Mouse (Mus musculus): ENCODE measurements around the gene Hmgb1. TPM values are rescaled to one million over a fixed set of nuclear protein-coding genes. Genes with fewer than 3 reads are reported as not detected.
"Not testable (repeated sequence)": the region's sequence is repeated elsewhere in the genome, so short reads cannot be mapped to it uniquely, and the experiment has no call there.

Hmgb1 gene
- total RNA-seq, 2 experiments from 2014 or later: 113 to 157 TPM

DNA sequence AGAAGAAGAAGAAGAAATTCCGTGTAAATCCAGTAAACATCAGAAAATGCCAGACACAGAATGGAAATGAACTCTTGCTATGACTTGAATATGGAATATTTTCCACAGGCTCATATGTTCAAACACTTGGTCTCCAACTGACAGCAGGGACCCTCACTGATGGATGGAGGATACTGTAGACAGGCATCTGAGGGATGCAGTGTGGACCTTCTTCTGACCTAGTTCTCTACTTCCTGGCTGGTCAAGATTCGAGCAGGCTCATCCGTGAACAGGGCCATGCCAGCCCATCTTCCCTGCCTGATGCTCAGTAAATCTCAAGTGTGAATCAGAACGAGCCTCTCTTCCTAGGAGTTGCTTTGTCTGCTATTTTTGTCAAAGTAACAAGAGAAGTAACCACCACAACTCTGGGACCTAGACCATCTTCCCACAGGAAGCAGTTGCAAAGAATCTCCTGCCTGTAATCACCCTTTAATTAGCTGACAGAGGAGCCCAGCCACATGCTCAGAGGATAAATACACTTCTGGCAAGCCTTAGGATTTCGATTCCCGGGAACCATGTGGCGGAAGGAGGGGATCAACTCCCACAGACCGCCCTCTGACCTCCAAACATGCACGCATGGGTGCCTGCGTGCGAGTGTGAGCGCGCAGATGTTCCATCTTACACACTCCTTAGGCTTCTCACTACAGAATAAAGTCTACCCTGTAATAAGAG lies 32.1 kb downstream of the Hmgb1 start:
- DNase-seq (ENCODE audit: low spot score in 2 of 2): no peak

DNA sequence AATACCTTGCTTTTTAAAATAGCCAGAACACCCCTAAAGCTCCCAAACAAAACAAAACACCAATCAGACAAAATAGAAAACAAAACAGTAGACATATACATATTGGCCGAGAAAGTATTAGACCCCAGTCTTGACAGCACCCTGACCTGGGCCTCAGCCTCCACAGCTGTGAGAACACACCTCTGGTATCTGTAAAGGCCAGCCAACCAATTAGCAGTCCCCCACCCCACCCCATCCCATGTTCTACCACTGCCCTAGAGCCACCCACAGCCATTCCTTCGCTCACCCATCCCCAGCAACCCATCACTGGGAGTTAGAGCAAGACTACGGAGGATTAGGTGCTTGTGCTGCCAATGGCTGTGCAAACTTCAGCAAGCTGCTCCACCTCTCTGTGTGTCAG lies 33.4 kb downstream of the Hmgb1 start:
- no peak for DNase-seq (ENCODE audit: low spot score in 2 of 2)

DNA sequence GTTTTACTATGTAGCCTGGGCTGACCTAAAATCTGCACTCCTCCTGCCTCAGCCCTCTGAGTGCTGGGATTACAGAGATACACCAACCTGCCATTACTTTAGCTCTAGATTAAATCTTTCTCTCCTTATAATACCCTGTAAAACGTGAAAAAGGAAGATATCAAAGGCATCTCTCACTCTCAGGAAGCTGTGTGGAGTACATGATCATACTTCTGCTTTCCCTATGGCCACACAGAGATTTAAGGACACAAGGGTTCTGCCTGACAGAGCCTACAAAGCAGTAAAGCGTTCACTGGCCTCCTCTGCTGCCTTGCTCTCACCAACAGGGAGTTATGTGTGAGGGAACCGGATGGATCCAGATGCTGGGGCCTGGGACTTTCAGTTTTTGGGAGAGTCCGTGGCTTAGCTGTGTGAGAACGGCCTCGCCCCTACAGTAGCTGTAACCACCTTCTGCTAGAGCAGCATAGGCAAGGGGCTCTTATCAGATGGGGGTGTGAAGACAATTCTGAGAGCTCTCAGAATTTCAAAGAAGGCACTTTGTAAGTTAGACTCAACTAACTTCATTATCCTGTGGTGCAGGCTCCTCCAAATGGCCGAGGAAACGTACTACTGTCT lies 36.8 kb downstream of the Hmgb1 start:
- DNase-seq (ENCODE audit: low spot score in 2 of 2): no peak

DNA sequence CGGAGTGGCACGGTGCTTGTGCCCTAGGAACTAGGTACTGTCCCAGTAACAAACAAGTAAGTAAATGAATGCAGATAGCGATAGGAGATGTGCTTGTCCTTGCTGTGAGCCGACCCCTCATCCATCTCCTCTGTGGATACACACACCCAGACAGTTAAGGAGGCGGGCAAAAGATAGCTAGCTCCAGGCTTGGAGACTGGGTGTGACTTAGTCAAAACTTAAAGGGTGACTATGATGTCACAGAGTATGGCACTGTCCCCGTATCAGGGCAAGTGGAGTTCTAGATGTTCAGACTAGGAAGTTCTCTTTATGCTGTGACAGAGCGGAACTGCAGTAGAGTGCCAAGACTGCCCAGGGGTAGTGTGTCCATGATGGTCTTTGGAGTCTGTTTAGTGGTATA lies 37.6 kb downstream of the Hmgb1 start:
- no peak for DNase-seq (ENCODE audit: low spot score in 2 of 2)

DNA sequence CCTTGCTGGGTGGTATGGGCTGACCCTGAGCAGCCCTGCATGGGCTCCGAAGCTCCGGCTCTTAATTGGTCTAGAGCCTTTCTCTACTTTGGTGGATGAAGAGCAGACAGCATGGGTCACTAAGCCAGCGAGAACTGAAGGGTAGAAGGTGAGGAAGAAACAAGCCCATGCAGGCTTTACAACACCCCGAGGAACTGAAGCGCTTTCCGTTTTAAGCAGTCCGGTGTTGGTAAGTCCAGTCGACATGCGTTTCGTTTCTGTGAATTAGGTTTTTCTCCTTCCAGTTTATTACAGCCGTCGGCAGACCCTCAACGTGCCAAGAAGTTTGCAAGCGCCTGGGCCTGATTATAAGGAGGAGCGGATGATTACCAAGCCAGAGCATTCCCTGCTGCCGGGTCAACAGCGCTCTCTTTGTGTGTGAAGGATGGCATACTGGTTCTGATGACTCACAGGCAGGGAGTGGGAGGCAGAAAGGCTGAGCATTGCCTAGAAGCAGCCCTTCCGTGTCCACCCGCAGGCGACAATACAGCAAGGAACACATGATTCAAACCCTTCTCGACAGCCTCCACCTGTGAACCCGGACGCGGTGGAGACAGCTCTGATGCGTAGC lies 40.4 kb downstream of the Hmgb1 start:
- DNase-seq (ENCODE audit: low spot score in 2 of 2): no peak

DNA sequence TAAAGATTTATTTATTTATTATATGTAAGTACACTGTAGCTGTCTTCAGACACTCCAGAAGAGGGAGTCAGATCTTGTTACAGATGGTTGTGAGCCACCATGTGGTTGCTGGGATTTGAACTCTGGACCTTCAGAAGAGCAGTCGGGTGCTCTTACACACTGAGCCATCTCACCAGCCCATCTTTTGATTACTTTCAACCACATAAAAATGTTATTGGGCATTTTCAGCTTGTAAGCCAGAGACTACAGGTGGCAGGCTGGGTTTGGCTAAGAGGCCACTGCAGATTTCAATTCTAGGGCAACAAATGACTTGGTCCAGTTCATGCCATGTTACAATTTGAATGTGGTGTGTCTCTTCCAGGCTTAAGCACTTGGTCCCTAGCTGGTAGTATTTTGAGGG lies 43.1 kb downstream of the Hmgb1 start:
- not testable (repeated sequence) for DNase-seq (ENCODE audit: low spot score in 2 of 2)

DNA sequence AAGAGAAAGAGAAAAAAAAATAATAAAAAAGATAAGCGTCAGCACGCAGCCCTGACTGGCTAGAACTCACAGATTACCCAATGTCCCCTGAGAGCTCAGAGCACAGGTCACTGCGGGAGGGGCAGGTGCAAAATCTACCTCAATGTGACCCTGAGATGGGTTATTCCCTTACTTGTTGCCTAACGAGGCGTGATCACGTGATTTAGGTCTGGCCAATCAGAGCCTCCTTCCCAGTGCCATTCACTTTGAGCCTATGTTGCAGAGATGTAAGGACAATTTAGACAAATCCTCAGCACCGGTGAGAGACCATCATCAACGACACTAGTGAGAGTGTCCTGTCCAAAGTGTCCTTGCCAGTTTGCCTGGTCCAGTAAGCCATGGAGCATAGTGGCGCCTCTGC lies 44.0 kb downstream of the Hmgb1 start:
- DNase-seq (ENCODE audit: low spot score in 2 of 2): no peak

DNA sequence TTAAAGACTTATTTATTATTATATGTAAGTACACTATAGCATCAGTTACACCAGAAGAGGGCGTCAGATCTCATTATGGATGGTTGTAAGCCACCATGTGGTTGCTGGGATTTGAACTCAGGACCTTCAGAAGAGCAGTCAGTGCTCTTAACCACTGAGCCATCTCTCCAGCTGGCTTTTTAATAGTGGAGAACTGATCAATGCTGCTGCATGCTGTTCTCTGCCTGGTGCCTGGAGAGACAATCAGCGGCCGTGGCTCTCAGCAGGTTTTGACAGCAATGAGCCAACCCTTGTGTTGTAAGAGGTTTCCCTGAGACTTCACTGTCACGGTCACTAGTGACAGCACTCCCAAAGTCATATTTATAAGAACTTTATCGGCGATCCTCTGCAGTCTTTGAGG lies 46.2 kb downstream of the Hmgb1 start:
- not testable (repeated sequence) for DNase-seq (ENCODE audit: low spot score in 2 of 2)

DNA sequence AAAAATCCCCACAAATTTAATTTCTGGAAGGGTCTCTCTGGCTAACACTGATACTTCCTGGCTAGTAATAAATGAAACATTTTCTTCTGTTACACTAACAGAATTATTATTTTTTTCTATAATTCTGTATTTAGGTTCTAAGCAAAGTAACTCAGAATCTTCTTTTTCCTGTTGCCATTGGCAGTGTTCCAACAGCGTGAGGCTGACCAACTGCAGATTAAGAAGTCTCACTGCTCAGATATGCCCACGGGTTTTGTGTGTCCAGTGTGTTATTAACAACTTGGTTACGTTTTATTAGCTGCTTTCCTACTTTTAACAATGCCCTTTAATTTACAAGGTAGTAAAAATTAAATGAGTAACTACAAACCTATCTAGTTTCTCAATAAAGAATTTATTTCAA lies 46.8 kb downstream of the Hmgb1 start:
- DNase-seq (ENCODE audit: low spot score in 2 of 2): no peak

DNA sequence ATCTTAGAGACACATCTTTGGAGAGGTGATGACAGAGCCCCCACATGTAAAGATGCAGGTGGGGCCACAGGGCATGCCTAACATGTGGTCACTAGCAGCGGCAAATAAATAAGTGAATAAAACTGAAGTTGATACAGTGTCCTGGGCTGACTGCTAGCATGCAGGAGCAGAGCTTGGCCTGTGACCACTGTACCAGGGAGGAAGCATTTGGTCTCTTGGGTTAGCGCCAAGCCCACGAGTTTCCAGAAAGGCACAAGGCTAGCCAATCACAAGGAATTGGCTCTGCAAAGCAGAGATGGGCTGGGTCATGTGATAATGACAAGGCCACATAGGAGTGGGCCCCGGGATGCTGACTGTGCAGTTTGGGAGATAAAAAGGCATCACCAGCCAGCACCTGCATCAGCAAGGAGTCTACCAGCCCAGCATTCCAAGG lies 47.3 kb downstream of the Hmgb1 start:
- no peak for DNase-seq (ENCODE audit: low spot score in 2 of 2)

DNA sequence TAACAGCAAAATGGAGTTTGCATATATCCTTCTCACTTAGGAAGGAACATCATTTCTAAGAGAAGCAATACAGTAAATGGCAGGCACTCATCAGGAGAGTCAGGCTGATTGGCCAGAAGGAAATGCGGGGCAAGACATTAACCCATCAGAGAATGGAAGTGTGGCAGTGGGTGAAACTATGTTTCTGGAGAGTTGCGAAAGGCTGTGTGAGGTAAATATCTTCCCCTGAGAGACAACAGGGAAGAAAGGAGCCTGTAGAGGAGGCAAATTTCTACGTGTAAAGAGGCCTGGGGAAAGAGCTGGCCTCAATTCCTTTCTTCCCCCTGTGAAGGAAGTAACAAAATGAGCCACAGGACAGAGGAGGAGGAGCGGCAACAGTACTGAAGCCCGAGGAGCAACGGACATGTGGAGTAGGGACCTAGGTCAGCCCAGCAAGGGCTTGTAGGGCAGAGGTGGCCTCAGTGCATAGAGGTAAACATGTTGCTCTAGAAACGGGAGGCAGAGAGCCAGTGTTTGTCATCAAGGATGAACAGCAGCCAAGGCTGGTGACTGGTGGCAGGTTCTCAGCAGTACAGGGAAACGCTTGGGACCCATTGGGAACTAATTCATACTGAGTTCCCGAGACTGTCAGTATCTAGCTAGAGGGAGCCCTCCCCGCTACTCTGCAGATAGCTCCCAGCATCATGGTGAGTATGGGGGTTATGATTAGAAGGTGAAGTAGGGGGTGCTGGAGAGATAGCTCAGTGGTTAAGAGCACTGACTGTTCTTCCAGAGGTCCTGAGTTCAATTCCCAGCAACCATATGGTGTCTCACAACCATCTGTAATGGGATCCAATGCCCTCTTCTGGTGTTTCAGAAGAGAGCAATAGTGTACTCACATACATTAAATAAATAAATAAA lies 48.6 kb downstream of the Hmgb1 start:
- DNase-seq (ENCODE audit: low spot score in 2 of 2): no peak

DNA sequence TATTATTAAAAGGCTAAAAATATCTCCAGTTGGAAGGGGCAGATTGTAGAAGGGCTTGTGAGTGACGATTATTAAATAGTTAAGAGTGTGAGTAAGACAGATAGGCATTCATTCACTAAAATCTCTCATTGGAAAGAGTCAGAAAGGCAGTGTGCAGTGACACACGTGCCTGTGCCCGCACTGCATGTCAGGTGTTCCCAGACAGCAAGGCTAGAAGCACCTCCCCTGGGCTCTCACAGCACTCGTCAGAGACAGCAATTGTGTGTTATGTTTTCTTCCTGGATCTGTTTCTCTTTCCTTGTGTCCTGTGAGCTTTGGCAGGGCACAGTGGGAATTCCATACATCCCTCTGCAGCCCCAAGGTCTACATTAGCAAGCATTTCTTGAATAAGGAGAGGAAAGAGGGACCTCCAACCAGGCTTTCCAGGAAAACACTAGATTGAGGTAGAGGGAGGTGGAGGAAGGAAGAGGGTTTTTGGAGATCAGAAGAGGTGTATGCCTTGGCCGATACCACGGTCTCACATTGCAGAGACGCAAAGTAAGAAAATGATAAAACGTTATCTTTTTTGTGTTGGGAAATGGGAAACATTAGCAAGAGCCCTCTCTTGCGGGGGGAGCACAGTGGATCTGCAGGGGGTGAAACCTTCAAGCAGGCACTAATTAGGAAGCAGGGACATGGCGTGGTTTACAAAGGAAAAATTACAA lies 49.4 kb downstream of the Hmgb1 start:
- no peak for DNase-seq (ENCODE audit: low spot score in 2 of 2)

DNA sequence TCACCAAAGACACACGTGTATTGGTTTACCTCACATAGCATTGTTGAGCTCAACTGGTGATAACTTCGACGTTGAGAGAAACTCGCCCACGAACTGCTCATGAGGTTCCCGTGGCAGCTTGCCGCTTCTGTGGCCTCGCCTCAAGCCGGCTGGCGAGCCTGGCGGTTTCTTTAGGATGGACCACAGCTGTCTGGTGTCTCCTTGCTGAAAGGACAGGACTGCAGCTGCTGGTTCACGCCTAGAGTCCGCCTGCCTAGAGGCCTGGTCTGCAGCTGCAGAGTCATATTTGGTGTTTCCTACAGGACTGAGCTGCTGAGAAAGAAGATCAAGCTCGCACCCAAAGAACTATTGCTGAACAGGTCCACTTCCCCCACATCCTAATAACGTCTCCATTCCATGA lies 55.8 kb downstream of the Hmgb1 start:
- no peak for DNase-seq (ENCODE audit: low spot score in 2 of 2)

DNA sequence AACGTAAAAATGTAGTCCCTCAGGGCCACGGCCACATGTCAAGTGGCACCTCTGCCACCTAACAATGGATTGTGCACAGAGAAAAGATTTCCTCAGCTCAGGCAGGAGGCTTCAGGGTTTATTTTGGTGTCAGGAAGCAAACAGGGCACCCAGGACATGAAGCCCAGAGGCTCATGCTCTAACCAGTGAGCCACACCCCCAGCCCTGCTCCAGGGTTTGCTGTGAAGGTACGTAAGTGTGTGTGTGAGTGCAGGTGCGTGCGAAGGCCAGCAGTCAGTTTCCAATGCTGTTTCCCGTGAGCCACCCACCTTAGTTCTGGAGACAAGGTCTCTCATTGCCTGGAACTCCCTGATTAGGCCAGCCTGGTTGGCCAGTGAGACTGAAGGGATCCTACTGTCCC lies 60.5 kb downstream of the Hmgb1 start:
- no peak for DNase-seq (ENCODE audit: low spot score in 2 of 2)

DNA sequence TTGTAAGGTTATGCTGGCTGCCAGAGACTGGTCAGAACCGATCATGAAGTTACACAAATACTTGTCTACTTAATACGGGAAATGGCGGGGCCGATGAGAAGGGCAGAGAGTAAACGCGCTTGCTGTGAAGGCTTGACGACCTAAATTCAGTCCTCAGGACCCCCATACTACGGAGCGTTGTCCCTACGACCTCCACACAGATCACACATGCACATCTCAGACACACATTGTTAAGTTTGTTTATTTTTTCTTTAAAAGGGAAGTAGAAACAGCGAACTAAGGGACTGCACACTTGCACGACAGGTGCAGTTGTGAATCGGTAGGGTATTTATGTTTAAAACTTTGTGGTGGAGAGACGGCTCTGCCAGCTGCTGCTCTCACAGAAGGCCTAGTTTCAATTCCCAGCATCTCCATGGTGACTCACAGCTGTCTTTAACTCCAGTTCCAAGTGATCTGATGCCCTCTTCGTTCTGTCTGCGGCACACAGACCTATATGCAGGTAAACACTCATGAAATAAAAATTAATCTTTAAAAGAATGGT lies 64.9 kb downstream of the Hmgb1 start:
- DNase-seq (ENCODE audit: low spot score in 2 of 2): no peak

DNA sequence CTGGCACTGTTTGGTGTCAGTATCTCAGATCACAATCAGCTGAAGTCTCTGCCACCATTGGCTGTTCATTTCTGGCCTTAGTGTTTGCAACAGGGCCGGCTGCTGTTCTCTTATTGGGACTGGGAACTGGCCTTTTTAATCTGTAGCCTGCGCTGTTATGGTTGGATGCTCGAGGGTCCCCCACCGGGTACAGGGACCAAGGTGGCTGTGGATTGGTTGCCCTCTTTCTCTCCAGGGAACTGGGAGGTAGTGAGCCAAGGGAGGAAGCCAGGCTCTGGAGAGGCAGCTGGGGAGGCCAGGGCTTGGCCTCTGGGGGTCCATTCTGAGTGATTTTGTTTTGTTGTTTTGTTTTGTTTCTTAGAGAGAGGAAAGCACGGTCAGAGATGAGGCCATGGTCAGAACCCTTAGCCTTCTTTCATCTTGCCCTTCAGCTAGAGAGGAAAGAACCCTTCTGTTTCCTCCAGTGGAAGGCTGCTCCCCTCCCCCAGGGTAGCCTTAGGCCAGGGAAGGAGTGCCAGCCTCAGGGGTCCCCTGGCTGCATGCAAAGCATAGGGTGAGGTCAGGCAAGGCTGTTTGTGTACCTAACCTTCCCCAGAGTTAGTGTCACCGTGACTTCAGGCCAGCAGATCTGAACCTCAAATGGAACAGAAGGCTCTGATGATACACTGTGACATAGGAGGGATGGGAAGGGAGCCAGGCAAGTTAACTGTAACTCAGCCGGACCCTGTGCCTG lies 66.3 kb downstream of the Hmgb1 start:
- no peak for DNase-seq (ENCODE audit: low spot score in 2 of 2)

DNA sequence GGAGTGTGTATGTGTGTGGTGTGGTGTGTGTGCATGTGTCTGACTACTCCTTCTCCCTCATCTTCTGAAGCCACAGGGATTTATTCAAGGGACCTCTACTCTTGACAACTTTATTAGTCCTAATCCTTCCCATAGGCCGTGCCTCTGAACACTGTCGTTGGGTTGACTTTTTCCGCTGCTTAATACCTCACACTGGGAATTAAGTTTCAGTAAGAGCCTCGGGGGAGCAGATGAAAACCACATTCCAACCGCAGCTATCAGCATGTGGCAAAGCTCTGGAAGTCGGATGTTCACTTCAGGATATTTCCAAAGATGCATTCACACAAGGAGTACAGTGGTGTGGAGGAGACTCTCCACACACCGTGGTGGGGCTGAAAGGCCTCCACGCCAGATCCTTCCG lies 69.7 kb downstream of the Hmgb1 start:
- no peak for DNase-seq (ENCODE audit: low spot score in 2 of 2)

DNA sequence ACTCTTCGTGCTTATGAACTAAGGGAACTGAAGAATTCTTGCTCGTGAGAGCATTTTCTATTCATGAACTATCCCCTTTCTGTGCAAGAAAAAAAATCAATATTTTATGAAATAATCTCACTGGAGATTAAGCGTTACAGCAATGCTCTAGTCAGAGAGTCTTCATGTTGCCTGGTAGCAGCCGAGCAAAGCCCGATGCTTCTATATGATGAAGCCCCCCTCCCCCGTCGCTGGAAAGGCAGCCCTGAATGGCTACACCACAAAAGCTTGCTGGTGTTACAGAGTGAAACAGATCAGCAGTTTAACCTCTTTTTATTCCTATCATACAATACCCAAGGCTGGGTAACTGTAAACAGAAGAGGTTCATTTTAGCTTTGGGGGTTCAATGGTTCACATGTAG lies 70.3 kb downstream of the Hmgb1 start:
- no peak for DNase-seq (ENCODE audit: low spot score in 2 of 2)

DNA sequence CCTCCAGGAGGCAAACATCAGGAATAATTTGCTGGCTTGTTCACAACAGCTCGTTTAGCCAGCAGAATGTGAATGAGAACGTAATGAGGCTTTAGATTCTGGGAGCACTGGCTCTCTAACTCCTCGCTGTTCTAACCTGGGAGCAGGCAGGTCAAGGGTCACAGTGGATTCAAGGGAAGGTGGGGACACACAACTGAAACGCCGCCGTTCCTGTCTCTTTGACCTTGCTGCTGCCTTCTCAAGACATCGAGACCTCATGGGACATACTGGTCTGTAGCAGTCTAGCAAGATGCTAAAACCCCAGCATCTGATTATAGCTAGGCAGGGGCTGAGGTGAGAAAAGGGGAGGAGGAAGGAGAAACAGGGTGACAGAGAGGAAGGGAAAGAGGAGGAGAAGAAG lies 70.8 kb downstream of the Hmgb1 start:
- DNase-seq (ENCODE audit: low spot score in 2 of 2): no peak

DNA sequence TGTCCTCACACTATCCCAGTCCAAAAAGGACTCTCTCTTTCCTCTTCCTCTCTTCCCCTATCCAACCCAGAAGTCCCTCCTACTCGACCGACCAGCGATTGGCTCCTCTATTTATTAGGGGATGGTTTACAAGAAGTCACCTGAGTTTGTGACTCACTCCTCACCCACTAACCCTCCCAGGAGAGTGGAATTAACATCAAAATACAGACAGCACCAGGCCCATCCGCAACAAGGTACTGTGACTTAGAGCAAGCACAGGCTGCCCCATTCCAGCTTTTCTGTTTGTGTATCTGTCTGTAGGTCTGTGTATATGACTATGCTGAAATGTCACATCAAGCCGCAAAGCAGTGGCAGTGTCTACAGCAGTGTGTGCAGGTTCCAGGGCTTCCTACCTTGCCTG lies 71.7 kb downstream of the Hmgb1 start:
- DNase-seq (ENCODE audit: low spot score in 2 of 2): no peak
